Mouse (Mus musculus) layer of hippocampus, postnatal 10 days (tissue): ENCODE measurements around the gene Gpatch11. TPM values are rescaled to one million over a fixed set of nuclear protein-coding genes. Genes with fewer than 3 reads are reported as not detected.
"Not testable (repeated sequence)": the region's sequence is repeated elsewhere in the genome, so short reads cannot be mapped to it uniquely, and the experiment has no call there.

Source experiments
- DNase-seq, 2 experiments: peaks; one replicate each; pipeline ENCODE4 v3.0.0; 2021; ENCODE audit warnings: low spot score in 2 of 2
- long read RNA-seq: library from polyadenylated mRNA; stranded (forward); transcript quantifications from one replicate; pipeline ENCODE4 v2.0.0, GENCODE M21; 2023
- total RNA-seq, 2 experiments: library from RNA; stranded (reverse); gene quantifications; 2 replicates each; pipeline ENCODE4 v1.2.3; 2021

Gpatch11 gene
- total RNA-seq, result 10 to 100 TPM; 26.1 to 41.8 TPM
- long read RNA-seq, full-length matches to known transcripts, result 15 of 27 reads
- long read RNA-seq, partial matches to known transcripts, result 4 of 27 reads
- long read RNA-seq, other reads (novel, unspliced or antisense), result 8 of 27 reads

DNA sequence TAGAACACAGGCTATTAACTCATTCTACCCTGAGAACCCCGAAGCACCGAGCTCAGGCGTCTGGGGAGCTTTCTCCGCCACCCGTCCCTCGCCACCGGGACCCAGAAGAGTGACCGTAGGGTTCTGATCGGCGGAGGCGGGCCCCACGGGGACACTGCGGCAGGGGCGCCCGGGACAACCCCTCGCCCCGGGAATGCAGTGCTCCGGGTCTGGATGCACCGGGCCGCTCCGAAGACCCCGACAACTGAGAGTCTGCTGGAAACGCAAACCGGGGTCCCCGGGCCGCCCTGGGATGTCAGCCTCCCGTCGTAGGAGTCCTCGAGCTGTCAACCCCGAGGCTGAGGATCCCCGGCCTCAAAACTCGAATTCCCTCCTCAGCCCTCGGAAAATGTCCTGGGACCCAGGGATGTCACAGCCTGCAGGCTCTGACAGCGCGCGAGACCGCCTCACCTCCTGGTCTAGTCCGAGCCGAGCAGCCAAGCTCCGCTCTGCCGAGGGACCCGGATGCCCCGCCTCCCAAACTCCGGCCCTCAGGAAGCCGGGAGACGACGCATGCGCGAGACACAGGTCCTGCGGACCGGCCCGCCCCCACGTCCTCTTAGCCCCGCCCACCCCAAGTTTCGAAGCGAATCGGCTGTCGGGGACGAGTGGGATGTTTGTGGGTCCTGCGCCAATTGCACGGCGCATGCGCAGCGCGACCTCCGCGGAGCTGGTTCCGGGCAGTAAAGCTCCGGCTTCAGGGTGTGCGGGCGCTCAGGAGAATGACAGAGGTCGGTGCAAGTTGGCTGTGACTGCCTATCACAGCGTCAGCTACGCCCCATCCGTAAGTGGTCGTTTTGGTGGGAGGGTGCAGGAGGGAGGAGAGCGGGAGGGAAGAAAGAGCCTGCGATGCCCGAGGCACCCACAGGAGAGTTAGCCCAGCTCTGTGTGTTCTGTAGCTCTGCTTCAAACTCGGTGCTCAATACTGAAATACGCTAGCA, at the start of gene Gpatch11, which contains the start of gene Heatr5b:
Gene Gpatch11, plus strand, starts transcription at position 712 of the 980 bp plus-strand sequence.
Gene Heatr5b, minus strand, starts transcription at position 509 of the 980 bp plus-strand sequence.
- peak; percentile 99 for DNase-seq

- not testable (repeated sequence) for DNase-seq
Observed at GRCm38 (mm10) chr17:78788273-78788672, 47.1 kb upstream of the Gpatch11 start.

GRCm38 (mm10) chr17:78791068-78791689, 44.2 kb upstream of the Gpatch11 start:
- DNase-seq, result no peak

DNA sequence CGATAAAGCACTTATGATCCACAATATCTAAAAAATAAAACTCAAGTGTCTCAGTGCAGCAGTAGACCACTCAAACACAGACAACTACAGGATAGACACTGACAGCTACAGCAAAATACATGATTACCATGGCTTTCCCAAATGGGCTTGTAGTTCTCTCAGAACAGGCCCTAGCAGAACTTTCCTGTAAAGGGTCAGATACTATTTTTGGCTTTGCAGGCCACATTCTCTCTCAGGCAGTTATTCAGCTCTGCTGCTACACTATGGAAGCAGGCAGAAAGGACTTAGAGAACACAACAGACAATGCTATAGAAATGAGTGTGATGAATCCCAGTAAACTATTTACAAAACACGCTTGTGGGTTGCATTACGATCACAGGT, 43.7 kb upstream of the Gpatch11 start:
- no peak for DNase-seq

- DNase-seq, result no peak
Observed at GRCm38 (mm10) chr17:78792122-78792521, 43.2 kb upstream of the Gpatch11 start.

DNA sequence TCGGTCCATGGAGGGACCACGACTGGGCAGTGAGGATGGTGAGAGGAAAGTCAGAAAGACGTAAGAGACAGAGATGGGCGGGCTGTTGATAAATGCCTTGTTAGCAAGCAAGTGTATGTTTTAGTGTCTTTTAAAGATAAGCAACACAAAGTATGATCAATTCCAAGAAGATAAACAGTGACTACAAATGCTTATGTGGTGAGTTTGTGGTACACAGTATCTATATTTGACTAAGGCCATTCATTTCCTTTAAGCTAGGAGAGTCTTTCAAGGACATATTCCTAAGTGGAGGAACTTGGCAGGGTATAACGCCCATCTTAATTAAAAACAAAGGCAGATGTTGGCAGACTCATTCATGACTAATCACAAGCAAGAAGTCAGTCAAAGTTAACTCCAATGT, 41.0 kb upstream of the Gpatch11 start:
- no peak for DNase-seq

DNA sequence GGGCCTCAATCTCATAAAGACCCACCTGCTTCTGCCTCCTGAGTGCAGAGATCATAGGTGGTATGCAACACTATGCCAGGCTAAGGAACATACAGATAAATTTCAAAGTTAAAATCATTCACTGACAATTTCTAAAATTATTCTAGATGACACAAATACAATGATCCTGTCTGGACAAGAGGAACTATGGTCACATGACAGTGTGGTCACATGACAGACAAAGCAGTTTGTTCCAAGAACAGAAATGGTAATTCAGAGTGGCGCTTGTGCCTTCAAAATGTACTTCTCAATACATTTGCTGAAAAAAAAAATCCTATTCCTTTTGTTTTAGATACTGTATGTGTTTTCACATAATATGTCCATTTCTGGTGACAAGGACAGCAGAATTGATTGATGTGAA, 38.1 kb upstream of the Gpatch11 start:
- DNase-seq, result no peak

GRCm38 (mm10) chr17:78809019-78809418, 26.3 kb upstream of the Gpatch11 start:
- no peak for DNase-seq

GRCm38 (mm10) chr17:78809582-78809981, 25.8 kb upstream of the Gpatch11 start:
- DNase-seq, result no peak

GRCm38 (mm10) chr17:78824346-78824745, 11.0 kb upstream of the Gpatch11 start:
- no peak for DNase-seq

GRCm38 (mm10) chr17:78836056-78836455, 689 bp downstream of the Gpatch11 start:
- no peak for DNase-seq

DNA sequence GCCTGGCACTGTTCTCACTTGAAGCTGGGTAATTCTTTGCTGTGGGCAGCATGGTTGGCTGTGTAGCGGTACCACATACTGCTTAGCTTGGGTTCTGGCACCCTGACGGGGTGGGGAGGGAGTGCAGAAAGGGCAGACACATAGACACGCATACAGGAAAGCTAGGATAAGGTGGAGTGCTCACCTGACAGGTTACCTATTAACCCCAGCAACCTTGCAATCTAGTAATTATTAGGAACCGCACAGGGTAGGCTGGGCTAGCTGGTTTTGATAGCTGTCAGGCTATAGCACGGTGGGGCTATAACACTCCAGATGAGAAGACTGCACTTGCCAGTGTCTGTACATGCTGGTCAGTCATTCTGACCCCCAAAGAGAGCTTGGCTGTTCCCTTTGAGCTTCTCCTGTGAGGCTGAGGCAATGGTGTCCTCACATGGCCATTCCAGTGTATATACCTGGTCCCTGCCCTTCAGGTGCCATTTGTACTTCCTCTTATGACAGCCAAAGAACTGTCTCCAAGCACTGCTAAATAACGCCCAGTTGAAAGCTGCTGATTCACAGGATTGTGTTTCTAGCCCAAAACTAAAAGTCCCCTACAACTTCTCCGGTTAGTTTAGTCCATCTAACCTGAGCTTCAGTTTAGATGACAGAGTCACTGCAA, 7.0 kb downstream of the Gpatch11 start:
- DNase-seq, result no peak

DNA sequence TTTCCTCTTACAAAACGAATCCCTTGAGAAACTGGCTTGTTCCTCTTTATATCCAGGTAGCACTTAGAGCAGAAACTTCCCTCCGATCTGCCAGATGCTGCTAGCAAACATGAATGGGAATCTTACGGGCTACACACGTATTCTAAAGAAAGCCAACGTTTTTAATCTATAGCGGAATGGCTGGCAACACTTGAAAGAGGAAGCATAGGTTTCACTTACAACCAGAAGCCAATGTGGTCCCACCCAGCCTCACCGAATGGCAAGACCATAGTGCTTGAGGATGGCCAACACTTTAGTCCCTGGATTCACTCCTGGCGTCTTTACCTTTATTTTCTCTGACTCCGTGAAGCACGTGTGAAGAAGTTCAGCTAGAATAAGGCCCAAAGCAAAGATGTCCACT, 20.9 kb downstream of the Gpatch11 start:
- no peak for DNase-seq

GRCm38 (mm10) chr17:78873886-78874285, 38.5 kb downstream of the Gpatch11 start:
- no peak for DNase-seq

DNA sequence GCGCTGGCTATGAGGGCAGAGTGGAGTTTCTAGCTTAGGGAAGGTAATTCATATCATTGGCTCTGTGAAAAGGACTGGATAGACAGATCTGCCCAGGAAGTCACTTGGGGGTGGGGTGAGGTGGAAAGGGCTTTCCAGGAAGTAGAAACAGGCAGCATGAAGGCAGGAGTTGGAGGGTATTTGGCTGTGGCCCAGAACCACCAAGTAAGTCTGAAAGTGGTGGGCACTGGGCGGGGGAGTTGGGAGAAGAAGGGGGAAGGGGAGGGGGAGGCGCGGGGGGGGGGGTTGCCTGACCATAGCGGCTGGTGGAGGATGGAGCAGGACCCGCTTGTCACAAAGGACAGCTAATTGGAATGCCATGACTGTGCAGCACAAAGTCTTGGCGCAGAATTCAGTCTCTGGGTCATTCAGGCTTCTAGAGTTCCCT, 46.5 kb downstream of the Gpatch11 start:
- DNase-seq, result no peak

GRCm38 (mm10) chr17:78882401-78883112, 47.2 kb downstream of the Gpatch11 start, which contains the start of gene Eif2ak2:
Gene Eif2ak2, minus strand, starts transcription at chr17:78882573.
- DNase-seq, result peak; percentile 57 to 65

- no peak for DNase-seq
Observed at GRCm38 (mm10) chr17:78883291-78883690, 47.9 kb downstream of the Gpatch11 start.

DNA sequence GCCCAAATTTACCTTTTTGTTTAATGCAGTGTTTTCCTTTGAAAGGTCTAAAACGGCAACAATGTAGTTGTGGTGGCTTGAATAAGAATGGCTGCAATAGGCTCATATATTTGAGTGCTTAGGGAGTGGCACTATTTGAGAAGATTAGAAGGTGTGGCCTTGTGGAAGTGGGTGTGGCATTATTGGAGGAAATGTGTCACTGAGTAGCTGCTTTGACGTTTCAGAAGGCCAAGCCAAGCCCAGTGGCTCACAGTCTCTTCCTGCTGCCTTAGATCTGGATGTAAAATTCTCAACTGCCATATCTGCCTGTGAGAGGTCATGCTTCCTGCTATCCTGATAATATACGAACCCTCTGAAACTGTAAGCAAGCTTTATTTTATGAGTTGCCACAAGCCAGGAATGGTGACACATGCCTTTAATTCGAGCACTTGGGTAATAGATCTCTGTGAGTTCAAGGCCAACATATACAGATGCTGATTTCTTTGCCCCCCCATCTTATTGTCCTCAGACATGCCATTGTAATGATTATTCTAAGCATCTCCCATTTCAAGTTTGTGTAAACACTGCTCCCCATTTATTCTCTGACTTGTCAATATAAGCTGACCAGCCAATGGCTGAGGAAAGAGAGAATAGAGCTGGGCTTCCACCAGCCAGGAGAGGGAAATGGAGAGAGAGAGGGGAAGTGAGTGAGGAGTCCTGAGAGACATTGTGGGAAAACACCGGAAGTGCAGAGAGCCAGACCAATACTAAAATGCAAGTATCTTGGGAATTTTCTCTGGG, 50.1 kb downstream of the Gpatch11 start:
- DNase-seq, result no peak

GRCm38 (mm10) chr17:78888554-78888953, 53.2 kb downstream of the Gpatch11 start:
- DNase-seq, result no peak

DNA sequence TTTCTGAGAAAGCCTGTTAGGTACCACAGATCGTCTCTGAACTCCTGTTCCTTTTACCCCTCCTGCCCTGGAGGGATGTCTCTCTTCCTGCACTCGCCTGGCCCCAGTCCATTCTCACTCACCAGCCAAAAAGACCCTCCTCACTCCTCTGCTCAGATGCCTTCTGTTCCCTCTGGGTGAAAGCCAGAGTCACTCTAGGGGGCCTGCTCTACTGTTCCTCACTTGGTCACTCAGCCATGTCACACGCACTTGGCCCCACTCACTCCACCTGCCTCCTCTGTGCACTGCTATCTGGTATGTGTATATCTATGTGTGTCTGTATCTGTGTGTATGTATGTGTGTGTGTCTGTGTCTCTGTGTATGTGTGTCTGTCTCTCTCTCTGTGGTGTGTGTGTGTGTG, 53.8 kb downstream of the Gpatch11 start:
- DNase-seq, result no peak
